ENCODE assay signal across 8 mouse cellular contexts in the genomic region with DNA sequence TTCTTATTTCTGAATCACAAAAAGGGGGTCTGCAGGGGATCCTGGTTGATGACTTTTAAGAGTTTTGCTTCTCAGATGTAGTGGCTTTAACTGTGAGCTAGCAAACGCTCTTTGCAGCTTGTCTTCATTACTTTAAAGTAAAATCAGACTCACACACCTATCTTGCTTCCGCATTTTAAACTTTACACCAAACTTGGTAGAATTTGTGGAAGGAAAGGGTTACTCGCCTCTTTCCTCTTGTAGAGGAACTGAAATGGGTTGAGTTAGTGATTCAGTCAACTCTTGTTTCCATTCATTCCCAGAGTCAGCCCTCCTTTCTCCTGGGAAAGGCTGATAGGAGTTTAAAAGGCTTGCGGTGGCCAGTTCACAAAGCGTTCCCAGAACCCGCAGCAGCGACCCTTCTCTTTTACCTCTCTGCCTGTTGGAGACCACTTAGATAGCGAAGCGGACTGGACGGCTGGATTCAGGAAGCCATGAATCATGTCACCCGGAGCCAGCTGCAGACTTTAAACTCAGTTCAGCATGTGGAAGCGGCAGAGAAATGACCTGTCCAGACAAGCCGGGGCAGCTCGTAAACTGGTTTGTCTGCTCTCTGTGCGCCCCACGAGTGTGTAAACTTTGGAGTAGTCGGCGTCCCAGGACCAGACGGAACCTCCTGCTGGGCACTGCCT. TPM values are rescaled to one million over a fixed set of nuclear protein-coding genes. Genes with fewer than 3 reads are reported as not detected.
DNase-seq lines count a peak whose midpoint lies in the region; ATAC-seq and TF ChIP-seq lines count a peak whose summit lies in the region.

No protein-coding gene starts in this region.

- 72% methylated on average over 19 of the region's 19 CpGs for WGBS in forebrain, embryonic 16.5 days
- whole genome bisulfite sequencing in forebrain, embryonic 15.5 days = 76% methylated on average over 19 of the region's 19 CpGs
- 52% methylated on average over 18 of the region's 19 CpGs for WGBS in embryonic facial prominence, embryonic 14.5 days
- 48% methylated on average over 19 of the region's 19 CpGs for WGBS in hindbrain, embryonic 13.5 days
- WGBS in liver, embryonic 11.5 days = 12% methylated on average over 19 of the region's 19 CpGs
- WGBS in small intestine, adult 2 months = 11% methylated on average over 19 of the region's 19 CpGs

- H3K9me3 ChIP-seq in forebrain, embryonic 16.5 days (ENCODE audit: control insufficient read depth, low read length) = no peaks in the 10 kb centered on the region
- H3K9me3 ChIP-seq in forebrain, embryonic 15.5 days = no peaks in the 10 kb centered on the region
- no peaks in the 10 kb centered on the region for H3K9me3 ChIP-seq in embryonic facial prominence, embryonic 14.5 days (ENCODE audit: control insufficient read depth, low read length)
- no peaks in the 10 kb centered on the region for H3K9me3 ChIP-seq in hindbrain, embryonic 13.5 days
- no peaks in the 10 kb centered on the region for H3K9me3 ChIP-seq in liver, embryonic 11.5 days (ENCODE audit: control insufficient read depth, low read length)

- ATAC-seq in forebrain, embryonic 16.5 days = 0 out of 2 replicates have a peak, but pooled peaks have one; percentile 3
- no peak for ATAC-seq in forebrain, embryonic 15.5 days (replicated peaks)
- ATAC-seq in embryonic facial prominence, embryonic 14.5 days (ENCODE audit: low read depth) = 0 out of 2 replicates have a peak, but pooled peaks have one; percentile 42
- ATAC-seq in hindbrain, embryonic 13.5 days (ENCODE audit: low FRiP score) = 0 out of 2 replicates have a peak, but pooled peaks have one; percentile 11
- ATAC-seq in liver, embryonic 11.5 days (replicated peaks; ENCODE audit: low FRiP score) = peak; percentile 27; the same call in 1 of the 2 replicates

- peaks cover 9% of the 10 kb centered on the region for H3K4me1 ChIP-seq in forebrain, embryonic 16.5 days (replicated peaks; ENCODE audit: control insufficient read depth, insufficient read depth, low read length)
- peaks cover 5% of the 10 kb centered on the region; the same call in 1 of the 2 replicates for H3K4me1 ChIP-seq in forebrain, embryonic 15.5 days
- peaks cover 4% of the 10 kb centered on the region; the same call in 1 of the 2 replicates for H3K4me1 ChIP-seq in embryonic facial prominence, embryonic 14.5 days (ENCODE audit: control insufficient read depth, insufficient read depth, low read length)
- H3K4me1 ChIP-seq in hindbrain, embryonic 13.5 days (replicated peaks) = 0 out of 2 replicates have a peak, but pooled peaks cover 7% of the 10 kb centered on the region
- peaks cover 8% of the 10 kb centered on the region for H3K4me1 ChIP-seq in liver, embryonic 11.5 days (replicated peaks; ENCODE audit: control insufficient read depth, insufficient read depth, low read length)
- peaks cover 7% of the 10 kb centered on the region for H3K4me1 ChIP-seq in small intestine, adult 2 months (ENCODE audit: control insufficient read depth, insufficient read depth, insufficient read length, low read length)

- H3K36me3 ChIP-seq in forebrain, embryonic 16.5 days (ENCODE audit: control insufficient read depth, insufficient read depth) = no peaks in the 10 kb centered on the region
- H3K36me3 ChIP-seq in forebrain, embryonic 15.5 days = no peaks in the 10 kb centered on the region
- H3K36me3 ChIP-seq in embryonic facial prominence, embryonic 14.5 days (ENCODE audit: control insufficient read depth, insufficient read depth, low read length) = no peaks in the 10 kb centered on the region
- H3K36me3 ChIP-seq in hindbrain, embryonic 13.5 days = no peaks in the 10 kb centered on the region
- no peaks in the 10 kb centered on the region for H3K36me3 ChIP-seq in liver, embryonic 11.5 days (ENCODE audit: control insufficient read depth, insufficient read depth, low read length)
- H3K36me3 ChIP-seq in small intestine, adult 2 months (ENCODE audit: control insufficient read depth, insufficient read depth, low read length) = no peaks in the 10 kb centered on the region

- H3K9ac ChIP-seq in forebrain, embryonic 16.5 days (replicated peaks; ENCODE audit: low read depth, low read length) = no peak overlapping the region
- no peak overlapping the region for H3K9ac ChIP-seq in forebrain, embryonic 15.5 days (replicated peaks)
- H3K9ac ChIP-seq in embryonic facial prominence, embryonic 14.5 days (ENCODE audit: low read depth, low read length) = peak overlapping the region; percentile 46
- H3K9ac ChIP-seq in hindbrain, embryonic 13.5 days = no peak overlapping the region
- peak overlapping the region; percentile 42 for H3K9ac ChIP-seq in liver, embryonic 11.5 days (ENCODE audit: low read depth, low read length)

- no peak overlapping the region for H3K27ac ChIP-seq in forebrain, embryonic 16.5 days (ENCODE audit: low read length)
- no peak overlapping the region for H3K27ac ChIP-seq in forebrain, embryonic 15.5 days (replicated peaks)
- peak overlapping the region; percentile 39; the same call in 1 of the 2 replicates for H3K27ac ChIP-seq in embryonic facial prominence, embryonic 14.5 days (replicated peaks; ENCODE audit: low read depth, low read length)
- H3K27ac ChIP-seq in hindbrain, embryonic 13.5 days = no peak overlapping the region
- H3K27ac ChIP-seq in liver, embryonic 11.5 days (ENCODE audit: low read depth, low read length) = peak overlapping the region; percentile 17
- H3K27ac ChIP-seq in small intestine, adult 2 months (ENCODE audit: insufficient read depth, low read depth, low read length) = 0 out of 2 replicates have a peak overlapping the region, but pooled peaks have one; percentile 10

- TF ChIP-seq CTCF in small intestine, adult 2 months (IDR thresholded peaks at IDR 0.05; ENCODE audit: extremely low read depth, insufficient read length, insufficient replicate concordance, low read depth, low read length) = no peak

- peak; percentile 51 for DNase-seq in embryonic facial prominence, embryonic 14.5 days (ENCODE audit: low spot score)
- DNase-seq in liver, embryonic 11.5 days (ENCODE audit: low spot score) = peak; percentile 56
- no peak for DNase-seq in left cerebral cortex, adult 11 months (ENCODE audit: low spot score)
- no peak for DNase-seq in cerebellum, postnatal 25 days

- H3K4me2 ChIP-seq in forebrain, embryonic 16.5 days (ENCODE audit: low read length) = no peak overlapping the region
- H3K4me2 ChIP-seq in forebrain, embryonic 15.5 days (replicated peaks) = no peak overlapping the region
- H3K4me2 ChIP-seq in embryonic facial prominence, embryonic 14.5 days (ENCODE audit: low read depth, low read length) = peak overlapping the region; percentile 45
- H3K4me2 ChIP-seq in hindbrain, embryonic 13.5 days = peak overlapping the region; percentile 29
- H3K4me2 ChIP-seq in liver, embryonic 11.5 days = peak overlapping the region; percentile 69

- no peak overlapping the region for H3K4me3 ChIP-seq in forebrain, embryonic 16.5 days (replicated peaks; ENCODE audit: low read length)
- no peak overlapping the region for H3K4me3 ChIP-seq in forebrain, embryonic 15.5 days
- peak overlapping the region; percentile 29 for H3K4me3 ChIP-seq in embryonic facial prominence, embryonic 14.5 days (ENCODE audit: low read depth, low read length)
- peak overlapping the region; percentile 14; the same call in 1 of the 2 replicates for H3K4me3 ChIP-seq in hindbrain, embryonic 13.5 days
- peak overlapping the region; percentile 30 for H3K4me3 ChIP-seq in liver, embryonic 11.5 days (ENCODE audit: low read depth, low read length)
- H3K4me3 ChIP-seq in small intestine, adult 2 months (ENCODE audit: low read depth, low read length) = peak overlapping the region; percentile 61

- TF ChIP-seq POLR2A in small intestine, adult 2 months (IDR thresholded peaks at IDR 0.05; ENCODE audit: low read depth, low read length) = no peak

- no peaks in the 10 kb centered on the region for H3K27me3 ChIP-seq in forebrain, embryonic 16.5 days (replicated peaks; ENCODE audit: control insufficient read depth, insufficient read depth, low read length)
- H3K27me3 ChIP-seq in forebrain, embryonic 15.5 days = no peaks in the 10 kb centered on the region
- no peaks in the 10 kb centered on the region for H3K27me3 ChIP-seq in embryonic facial prominence, embryonic 14.5 days (replicated peaks; ENCODE audit: control insufficient read depth, insufficient read depth, low read length)
- H3K27me3 ChIP-seq in hindbrain, embryonic 13.5 days = 0 out of 2 replicates have a peak, but pooled peaks cover 2% of the 10 kb centered on the region
- no peaks in the 10 kb centered on the region for H3K27me3 ChIP-seq in liver, embryonic 11.5 days (replicated peaks; ENCODE audit: control insufficient read depth, insufficient read depth, low read length)
- H3K27me3 ChIP-seq in small intestine, adult 2 months (ENCODE audit: control insufficient read depth, insufficient read depth, low read length) = no peaks in the 10 kb centered on the region

RNA-seq across cellular contexts. Expression of a gene that starts 1.5 kb away (rescaled TPM):
- 1.4 and 2.1 TPM in 2 replicates for polyA plus RNA-seq in forebrain, embryonic 16.5 days (2015; fragmentation: Nextera tagmentation; extraction: Ambion mirVana)
- polyA plus RNA-seq in forebrain, embryonic 15.5 days (2015; fragmentation: Nextera tagmentation; extraction: Ambion mirVana) = 0.88 and 2.4 TPM in 2 replicates
- 9.3 and 9.4 TPM in 2 replicates for polyA plus RNA-seq in embryonic facial prominence, embryonic 14.5 days (2014; fragmentation: Nextera tagmentation; extraction: Ambion mirVana)
- 3.9 and 5.1 TPM in 2 replicates for polyA plus RNA-seq in hindbrain, embryonic 13.5 days (2015; fragmentation: Nextera tagmentation; extraction: Ambion mirVana)
- polyA plus RNA-seq in liver, embryonic 11.5 days (2014; fragmentation: Nextera tagmentation; extraction: Ambion mirVana) = 4.8 and 5.9 TPM in 2 replicates
- polyA plus RNA-seq in small intestine, adult 2 months (2012; rRNA removed) = 1.2 and 1.7 TPM in 2 replicates

RNA-seq across cellular contexts. Expression of a gene that starts 33.2 kb away (rescaled TPM):
- 1.9 and 2.0 TPM in 2 replicates for polyA plus RNA-seq in forebrain, embryonic 16.5 days (2015; fragmentation: Nextera tagmentation; extraction: Ambion mirVana)
- polyA plus RNA-seq in forebrain, embryonic 15.5 days (2015; fragmentation: Nextera tagmentation; extraction: Ambion mirVana) = 1.6 and 1.8 TPM in 2 replicates
- 3.3 and 4.6 TPM in 2 replicates for polyA plus RNA-seq in embryonic facial prominence, embryonic 14.5 days (2014; fragmentation: Nextera tagmentation; extraction: Ambion mirVana)
- polyA plus RNA-seq in hindbrain, embryonic 13.5 days (2015; fragmentation: Nextera tagmentation; extraction: Ambion mirVana) = 1.1 and 1.4 TPM in 2 replicates
- polyA plus RNA-seq in liver, embryonic 11.5 days (2014; fragmentation: Nextera tagmentation; extraction: Ambion mirVana) = 3.3 and 4.9 TPM in 2 replicates
- 0.88 and 7.7 TPM in 2 replicates for polyA plus RNA-seq in small intestine, adult 2 months (2012; rRNA removed)

Comparison
In these comparisons a context has a peak if more than half of its experiments do, and no peak if none do; other contexts are left out.
1. H3K27ac ChIP-seq: peak in embryonic facial prominence, embryonic 14.5 days (single experiment), liver, embryonic 11.5 days (single experiment) and small intestine, adult 2 months (single experiment); none in forebrain, embryonic 16.5 days (single experiment), forebrain, embryonic 15.5 days (single experiment) and hindbrain, embryonic 13.5 days (single experiment).
2. H3K4me2 ChIP-seq: peak in embryonic facial prominence, embryonic 14.5 days (single experiment), hindbrain, embryonic 13.5 days (single experiment) and liver, embryonic 11.5 days (single experiment); none in forebrain, embryonic 16.5 days (single experiment) and forebrain, embryonic 15.5 days (single experiment).
3. H3K4me3 ChIP-seq: peak in embryonic facial prominence, embryonic 14.5 days (single experiment), hindbrain, embryonic 13.5 days (single experiment), liver, embryonic 11.5 days (single experiment) and small intestine, adult 2 months (single experiment); none in forebrain, embryonic 16.5 days (single experiment) and forebrain, embryonic 15.5 days (single experiment).
4. H3K9ac ChIP-seq: peak in embryonic facial prominence, embryonic 14.5 days (single experiment) and liver, embryonic 11.5 days (single experiment); none in forebrain, embryonic 16.5 days (single experiment), forebrain, embryonic 15.5 days (single experiment) and hindbrain, embryonic 13.5 days (single experiment).
5. DNase-seq: peak in embryonic facial prominence, embryonic 14.5 days (single experiment) and liver, embryonic 11.5 days (single experiment); none in left cerebral cortex, adult 11 months (single experiment) and cerebellum, postnatal 25 days (0 of 2).